Mouse (Mus musculus): ENCODE measurements around the gene Tsc22d4. TPM values are rescaled to one million over a fixed set of nuclear protein-coding genes. Genes with fewer than 3 reads are reported as not detected.

The Tsc22d4 gene
- polyA plus RNA-seq, 1 experiment: 51.8 TPM

GRCm38 (mm10) chr5:137817466-137818222, 72.1 kb downstream of the Tsc22d4 start:
- TF ChIP-seq POLR2A (IDR thresholded peaks at IDR 0.05; ENCODE audit: borderline replicate concordance, extremely low read depth, insufficient read depth, insufficient read length, poor library complexity, severe bottlenecking) (no peak), CTCF (IDR thresholded peaks at IDR 0.05; ENCODE audit: borderline replicate concordance, extremely low read depth, insufficient read depth, insufficient read length) (no peak)
- DNase-seq (ENCODE audit: low read depth): no peak

Other genes with a start within 250 kb of the Tsc22d4 start
- 64.3 and 83.1 TPM in 2 replicates for gene Pop7, start 243.2 kb upstream of the Tsc22d4 start, polyA plus RNA-seq (2012; rRNA removed)
- 56.9 and 57.9 TPM in 2 replicates for gene Gigyf1, start 227.2 kb upstream of the Tsc22d4 start, polyA plus RNA-seq (2012; rRNA removed)
- not detected in 2 replicates for gene Epo, start 212.5 kb upstream of the Tsc22d4 start, polyA plus RNA-seq (2012; rRNA removed)
- 1,055 and 1,401 TPM in 2 replicates for gene Gnb2, start 212.2 kb upstream of the Tsc22d4 start, polyA plus RNA-seq (2012; rRNA removed)
- gene Actl6b, start 192.2 kb upstream of the Tsc22d4 start, polyA plus RNA-seq (2012; rRNA removed): 298 and 316 TPM in 2 replicates
- 9.4 and 13.5 TPM in 2 replicates for gene Tfr2, start 175.9 kb upstream of the Tsc22d4 start, polyA plus RNA-seq (2012; rRNA removed)
- 88.2 and 103 TPM in 2 replicates for gene Mospd3, start 144.7 kb upstream of the Tsc22d4 start, polyA plus RNA-seq (2012; rRNA removed)
- 14.5 and 30.4 TPM in 2 replicates for gene Pcolce, start 131.9 kb upstream of the Tsc22d4 start, polyA plus RNA-seq (2012; rRNA removed)
- 0.23 and 0.25 TPM in 2 replicates for gene Fbxo24, start 116.7 kb upstream of the Tsc22d4 start, polyA plus RNA-seq (2012; rRNA removed)
- gene Lrch4, start 116.6 kb upstream of the Tsc22d4 start, polyA plus RNA-seq (2012; rRNA removed): 16.9 and 18.8 TPM in 2 replicates
- gene Gm20605, start 116.6 kb upstream of the Tsc22d4 start, polyA plus RNA-seq (2012; rRNA removed): 14.8 and 14.9 TPM in 2 replicates
- gene Sap25, start 104.4 kb upstream of the Tsc22d4 start, polyA plus RNA-seq (2012; rRNA removed): 31.0 and 37.8 TPM in 2 replicates
- gene Irs3, start 100.0 kb upstream of the Tsc22d4 start, polyA plus RNA-seq (2012; rRNA removed): 0.06 TPM in 1 of 2 replicates, not detected in the other
- 17.8 and 23.8 TPM in 2 replicates for gene Agfg2, start 61.0 kb upstream of the Tsc22d4 start, polyA plus RNA-seq (2012; rRNA removed)
- gene Nyap1, start 4.1 kb upstream of the Tsc22d4 start, polyA plus RNA-seq (2012; rRNA removed): 208 and 219 TPM in 2 replicates
- 47.7 and 81.6 TPM in 2 replicates for gene Ppp1r35, start 33.1 kb downstream of the Tsc22d4 start, polyA plus RNA-seq (2012; rRNA removed)
- gene Mepce, start 41.9 kb downstream of the Tsc22d4 start, polyA plus RNA-seq (2012; rRNA removed): 35.7 and 38.5 TPM in 2 replicates
- 8.1 and 8.2 TPM in 2 replicates for gene Zcwpw1, start 42.1 kb downstream of the Tsc22d4 start, polyA plus RNA-seq (2012; rRNA removed)
- gene Pilra, start 90.6 kb downstream of the Tsc22d4 start, polyA plus RNA-seq (2012; rRNA removed): 0.12 and 0.42 TPM in 2 replicates
- 0.16 TPM in 1 of 2 replicates, not detected in the other for gene Pilrb1, start 112.4 kb downstream of the Tsc22d4 start, polyA plus RNA-seq (2012; rRNA removed)
- gene Pilrb2, start 126.1 kb downstream of the Tsc22d4 start, polyA plus RNA-seq (2012; rRNA removed): 0.08 TPM in 1 of 2 replicates, not detected in the other
- gene Cyp3a13, start 175.9 kb downstream of the Tsc22d4 start, polyA plus RNA-seq (2012; rRNA removed): not detected in 2 replicates
- 0.39 and 0.82 TPM in 2 replicates for gene Gjc3, start 217.4 kb downstream of the Tsc22d4 start, polyA plus RNA-seq (2012; rRNA removed)
- gene Azgp1, start 235.8 kb downstream of the Tsc22d4 start, polyA plus RNA-seq (2012; rRNA removed): 0.08 TPM in 1 of 2 replicates, not detected in the other